Mouse (Mus musculus): ENCODE measurements at regions not wholly inside any gene's neighbourhood (a gene's known extent, or its start where the extent isn't known, plus 50 kb on each side); places are given as distances from the start of the nearest gene placed in this dataset.

DNA sequence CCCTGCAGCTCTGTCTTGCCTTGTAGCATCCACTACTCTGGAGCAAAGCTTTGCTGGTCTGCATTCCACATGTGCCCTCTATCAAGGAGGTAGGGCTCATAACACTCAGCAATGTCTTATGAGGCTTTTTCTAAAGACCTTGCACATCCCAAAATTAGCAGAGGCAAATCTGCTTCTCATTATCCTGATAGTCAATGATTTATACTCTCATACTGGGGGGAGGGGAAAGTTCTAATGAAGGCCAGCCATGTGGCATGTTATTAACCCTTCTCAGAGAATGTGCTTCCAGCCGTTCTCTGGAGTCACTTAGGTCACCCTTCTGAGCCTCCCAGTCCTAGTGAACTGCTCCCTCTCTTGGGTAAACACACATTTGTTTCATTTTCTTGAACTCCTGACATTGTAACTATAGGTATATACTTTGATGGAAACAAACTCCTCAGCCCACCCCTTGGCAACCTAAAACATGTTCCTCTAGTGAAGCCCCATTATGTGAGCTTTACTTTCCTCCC is 307.7 kb upstream of the Nt5c1b start:
- DNase-seq (ENCODE audit: low read depth, low spot score), result no peak

DNA sequence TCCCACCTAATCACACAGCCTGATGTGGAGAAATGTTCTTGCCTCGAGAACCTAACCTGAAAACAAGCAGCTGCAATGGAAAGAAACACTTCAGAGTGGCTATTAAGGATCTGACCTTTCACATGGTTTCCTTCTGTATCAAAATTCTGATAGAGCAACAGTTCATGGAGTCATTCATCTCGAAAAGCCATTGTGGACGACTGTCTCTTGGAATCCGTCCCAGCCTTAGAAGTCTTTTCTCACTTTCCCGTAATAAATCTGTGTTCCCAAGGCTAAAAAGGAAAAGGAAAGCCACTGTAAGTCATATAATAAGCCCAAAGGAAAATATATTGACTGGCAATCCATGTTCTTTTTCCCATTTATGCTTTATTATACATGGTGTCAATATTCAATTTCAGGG is 291.4 kb upstream of the Nt5c1b start:
- DNase-seq (ENCODE audit: low read depth, low spot score), result no peak

DNA sequence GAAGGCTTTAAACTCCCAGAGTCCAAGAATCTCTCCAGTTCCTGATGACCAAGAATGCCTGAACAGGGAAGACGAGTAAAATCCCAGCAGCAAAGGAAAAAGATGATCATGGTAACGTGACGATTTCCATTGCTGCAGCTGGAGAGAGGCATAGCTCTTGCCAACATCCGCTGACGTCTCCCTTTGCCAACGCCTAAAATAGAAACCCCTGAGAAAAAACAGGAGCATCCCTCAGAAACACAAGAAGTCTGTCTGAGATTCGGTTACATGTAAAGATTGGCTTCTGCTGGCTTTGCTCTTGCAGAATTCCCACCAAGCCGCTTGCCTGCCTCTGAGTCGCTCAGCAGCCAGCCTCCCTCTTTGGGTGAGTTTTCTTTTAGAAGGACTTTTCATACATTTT is 290.3 kb upstream of the Nt5c1b start:
- peak; percentile 66 for DNase-seq (ENCODE audit: low read depth, low spot score)

- DNase-seq (ENCODE audit: low read depth, low spot score), result no peak
These were observed 256.8 kb upstream of the Nt5c1b start for GRCm38 (mm10) chr12:10112874-10113453.

DNA sequence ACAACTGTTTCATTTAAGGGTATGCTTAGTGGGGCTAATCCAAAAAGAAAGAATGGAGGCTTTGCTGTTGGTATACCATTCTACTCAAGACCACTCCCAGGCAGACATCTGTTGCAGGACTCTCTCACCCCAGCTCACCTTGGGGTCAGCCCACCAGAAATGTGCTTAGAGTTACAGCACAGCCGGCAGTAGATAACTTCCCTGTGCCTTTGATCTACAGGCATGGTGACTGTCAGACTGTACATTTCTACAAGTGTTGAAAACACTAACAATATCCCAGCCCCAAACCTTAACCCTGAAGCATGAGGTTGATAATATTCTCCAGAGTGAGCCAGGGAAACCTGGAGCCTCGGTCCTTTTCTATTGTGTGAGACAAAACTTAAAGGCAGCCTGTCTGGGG is 247.7 kb upstream of the Nt5c1b start:
- DNase-seq (ENCODE audit: low read depth, low spot score), result no peak

DNA sequence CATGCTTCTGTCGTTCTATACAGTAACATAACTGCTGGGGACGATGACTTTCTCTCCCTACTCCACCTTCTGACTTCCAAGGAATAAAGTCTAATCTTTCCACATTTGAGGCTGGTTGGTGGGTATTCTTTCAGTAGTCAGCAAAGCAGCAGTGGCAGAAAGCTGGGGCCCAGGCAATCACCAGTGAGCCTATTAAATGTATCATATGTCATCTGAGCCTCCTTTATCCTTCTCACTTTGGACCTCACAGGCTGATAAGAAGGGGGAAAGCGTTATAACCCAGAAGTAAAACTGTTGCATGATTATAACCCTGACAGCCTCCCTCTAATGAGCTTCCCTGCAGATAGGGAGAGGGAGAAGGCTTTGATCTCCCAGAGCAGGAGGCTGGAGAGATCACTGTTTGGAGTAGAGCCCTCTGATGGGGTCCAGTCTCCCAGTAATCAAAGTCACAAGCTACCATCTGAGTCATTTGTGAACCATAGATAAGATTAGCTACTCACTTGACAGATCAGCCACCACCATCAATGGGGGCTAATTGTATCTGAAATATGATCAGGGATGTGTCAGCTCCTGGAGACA is 241.7 kb upstream of the Nt5c1b start:
- no peak for DNase-seq (ENCODE audit: low read depth, low spot score)

DNA sequence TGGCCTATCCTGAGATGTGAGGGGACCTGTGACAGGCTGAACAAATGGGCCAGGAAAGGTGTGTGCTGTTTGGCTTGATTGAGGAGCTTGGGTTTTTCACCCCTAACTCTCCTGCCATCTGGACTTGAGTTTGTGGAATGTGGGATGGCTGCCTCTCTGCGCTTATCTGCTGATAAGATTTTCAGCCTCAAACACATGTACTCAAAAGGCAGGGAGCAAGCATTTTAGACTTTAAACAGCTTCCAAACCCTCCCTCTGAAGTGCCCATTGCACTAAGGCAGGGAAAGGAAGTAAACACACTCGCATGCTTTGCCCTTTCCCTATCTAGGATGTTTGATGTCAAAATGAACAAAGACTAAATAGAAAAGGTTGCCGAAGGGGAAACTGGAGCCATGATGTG is 235.6 kb upstream of the Nt5c1b start:
- peak; percentile 34 for DNase-seq (ENCODE audit: low read depth, low spot score)

GRCm38 (mm10) chr12:10135915-10136314 is 233.9 kb upstream of the Nt5c1b start:
- DNase-seq (ENCODE audit: low read depth, low spot score), result no peak

DNA sequence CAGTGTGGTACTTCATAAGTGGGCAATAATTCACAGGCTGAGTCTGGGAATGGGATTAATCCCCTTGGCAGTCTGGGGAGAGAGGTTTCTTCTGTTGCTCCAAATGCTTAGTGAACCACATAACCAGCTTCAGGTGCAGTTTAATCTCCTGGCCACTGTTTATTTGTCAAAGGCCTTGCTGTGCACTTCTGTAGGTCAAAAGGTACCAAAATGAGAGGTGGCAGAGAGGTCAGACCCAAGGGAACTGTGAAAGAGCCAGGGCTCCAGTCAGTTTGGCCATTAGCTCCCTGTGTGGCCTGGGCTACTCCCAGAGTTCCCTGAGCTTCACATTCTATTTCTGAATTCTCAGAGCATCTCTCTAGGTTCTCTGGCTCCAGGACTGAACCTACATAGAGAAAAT is 229.6 kb upstream of the Nt5c1b start:
- no peak for DNase-seq (ENCODE audit: low read depth, low spot score)

- peak; percentile 51 for DNase-seq (ENCODE audit: low read depth, low spot score)
These were observed 208.9 kb upstream of the Nt5c1b start for GRCm38 (mm10) chr12:10160837-10161236.

DNA sequence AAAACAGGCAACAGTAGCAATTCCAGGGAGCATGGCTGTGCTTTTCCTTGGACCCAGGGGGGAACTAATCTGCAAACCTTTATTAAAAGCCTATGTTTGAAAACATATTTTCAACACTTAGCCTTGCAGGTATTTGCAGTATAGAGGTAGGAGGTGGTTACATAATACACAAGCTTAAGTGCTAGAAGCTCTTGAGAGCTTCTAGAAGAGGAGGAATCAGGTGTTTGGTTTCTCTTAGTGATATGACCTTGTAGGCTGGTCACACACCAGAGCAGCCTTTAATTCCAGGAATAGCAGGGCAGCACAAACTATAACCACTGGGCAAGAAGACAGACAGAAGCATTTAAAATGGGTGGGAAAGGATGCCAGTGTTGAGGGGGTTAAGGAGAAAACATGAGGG is 201.7 kb upstream of the Nt5c1b start:
- no peak for DNase-seq (ENCODE audit: low read depth, low spot score)

DNA sequence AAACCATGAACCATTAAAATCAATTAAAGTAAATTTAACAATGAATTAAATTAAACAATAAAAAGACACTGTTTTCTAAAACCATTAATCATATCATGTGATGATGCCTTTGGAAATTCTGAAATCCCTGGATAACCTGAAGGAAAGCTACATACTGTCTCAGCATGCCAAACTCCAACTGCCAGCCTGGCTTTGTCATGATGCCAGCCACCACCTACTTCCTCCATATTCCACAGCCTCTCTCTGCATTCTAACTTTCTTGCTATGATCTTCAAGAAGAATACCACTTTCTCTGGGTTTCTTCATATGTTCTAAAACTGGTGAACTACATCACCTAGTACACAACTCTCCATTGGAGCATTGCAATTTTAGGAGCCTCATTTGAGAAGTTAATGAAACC is 201.2 kb upstream of the Nt5c1b start:
- DNase-seq (ENCODE audit: low read depth, low spot score), result peak; percentile 75

GRCm38 (mm10) chr12:10178718-10179117 is 191.1 kb upstream of the Nt5c1b start:
- DNase-seq (ENCODE audit: low read depth, low spot score), result no peak

- DNase-seq (ENCODE audit: low read depth, low spot score), result no peak
These were observed 190.5 kb upstream of the Nt5c1b start for GRCm38 (mm10) chr12:10179147-10179814.

GRCm38 (mm10) chr12:10179815-10180468 is 189.8 kb upstream of the Nt5c1b start:
- DNase-seq (ENCODE audit: low read depth, low spot score), result no peak

GRCm38 (mm10) chr12:10182589-10182988 is 187.2 kb upstream of the Nt5c1b start:
- no peak for DNase-seq (ENCODE audit: low read depth, low spot score)

DNA sequence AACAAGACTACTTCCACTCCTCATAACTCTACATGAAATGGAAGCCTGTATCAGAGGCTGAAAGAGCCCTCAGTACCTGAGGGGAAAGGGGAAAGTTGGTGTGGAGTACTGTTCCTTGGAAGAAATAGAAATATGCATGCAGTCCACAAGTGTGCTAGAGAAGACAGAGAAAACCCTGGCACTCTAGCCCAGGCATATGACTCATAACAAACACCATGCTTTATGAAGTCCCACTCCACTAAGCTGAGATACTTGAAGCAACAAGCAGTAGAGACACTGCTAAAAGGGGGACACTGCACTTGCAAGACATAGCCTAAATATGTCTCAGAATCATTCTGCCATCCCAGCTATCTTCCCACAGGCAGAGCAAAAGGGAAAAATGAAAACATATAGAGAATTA is 183.2 kb upstream of the Nt5c1b start:
- peak; percentile 30 for DNase-seq (ENCODE audit: low read depth, low spot score)

- no peak for DNase-seq (ENCODE audit: low read depth, low spot score)
These were observed 180.0 kb upstream of the Nt5c1b start for GRCm38 (mm10) chr12:10189746-10190145.

GRCm38 (mm10) chr12:10197906-10198460 is 171.8 kb upstream of the Nt5c1b start:
- no peak for DNase-seq (ENCODE audit: low read depth, low spot score)

GRCm38 (mm10) chr12:10209841-10210240 is 159.9 kb upstream of the Nt5c1b start:
- no peak for DNase-seq (ENCODE audit: low read depth, low spot score)

DNA sequence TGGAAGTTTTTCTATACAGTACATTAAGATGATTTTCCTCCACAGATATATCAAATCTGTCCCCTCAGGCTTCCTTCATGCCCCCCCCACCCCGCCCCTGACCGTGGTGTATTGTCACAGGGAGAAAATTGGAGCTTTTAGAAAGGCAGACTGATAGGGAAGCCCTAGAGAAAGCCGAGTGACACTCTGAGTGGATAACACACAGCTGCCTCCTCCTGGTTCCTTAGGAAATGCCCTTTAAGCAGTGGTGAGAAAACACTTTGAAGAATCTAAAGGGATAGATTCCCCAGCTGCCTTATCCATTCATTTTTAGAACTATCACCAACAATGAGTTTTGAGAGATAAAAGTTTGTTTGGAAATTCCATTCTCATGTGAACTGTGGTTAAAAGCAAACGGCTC is 147.0 kb upstream of the Nt5c1b start:
- peak; percentile 12 for DNase-seq (ENCODE audit: low read depth, low spot score)

- peak; percentile 60 for DNase-seq (ENCODE audit: low read depth, low spot score)
These were observed 145.9 kb upstream of the Nt5c1b start for GRCm38 (mm10) chr12:10223832-10224231.
